Mouse (Mus musculus): ENCODE measurements around the gene Ipo13.

Ipo13 gene

DNA sequence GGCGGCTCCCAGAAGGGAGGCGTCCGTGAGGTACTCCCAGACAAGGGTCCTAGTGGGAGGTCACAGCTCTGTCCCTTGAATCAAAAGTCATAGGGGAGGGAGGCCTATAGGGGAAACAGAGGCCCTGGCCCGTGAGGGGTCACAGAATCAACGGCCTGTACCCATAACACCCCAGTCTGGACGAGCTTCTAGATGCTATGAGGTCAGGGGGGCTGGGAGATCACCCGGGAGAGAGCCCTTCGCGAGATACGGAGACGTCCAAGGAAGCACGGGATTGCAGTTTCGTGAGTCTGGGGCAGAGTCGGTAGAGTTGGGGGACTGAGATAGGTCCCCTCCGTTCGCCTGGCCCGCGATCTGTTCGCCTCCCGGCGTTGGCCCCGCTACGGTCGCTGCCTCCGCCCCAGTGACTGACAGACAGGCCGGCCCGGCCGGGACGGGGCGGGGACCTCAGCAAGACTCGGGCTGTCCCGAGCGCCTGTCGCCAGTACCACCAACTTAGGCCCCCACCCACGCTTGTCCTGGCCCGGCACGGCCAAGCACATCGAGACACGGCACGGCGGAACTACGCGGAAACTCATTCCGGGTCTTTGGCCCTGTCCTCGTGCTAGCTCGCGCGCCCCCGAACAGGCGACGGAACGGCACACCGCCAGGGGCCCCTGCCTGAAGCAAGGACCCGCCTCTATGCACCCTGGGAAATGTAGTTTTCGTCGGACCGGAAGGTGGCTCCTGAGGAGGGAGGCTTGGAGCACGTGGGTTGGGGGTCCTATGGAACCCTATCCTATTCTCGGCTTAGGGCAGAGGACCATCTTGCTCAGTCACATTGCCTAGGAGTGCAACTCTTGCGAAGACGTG is at the start of gene Ipo13:
Ipo13 (minus strand) TSS at position 409 of the 852 bp plus-strand sequence.
- peak; percentile 85 for DNase-seq (ENCODE audit: low read depth, low spot score)

DNA sequence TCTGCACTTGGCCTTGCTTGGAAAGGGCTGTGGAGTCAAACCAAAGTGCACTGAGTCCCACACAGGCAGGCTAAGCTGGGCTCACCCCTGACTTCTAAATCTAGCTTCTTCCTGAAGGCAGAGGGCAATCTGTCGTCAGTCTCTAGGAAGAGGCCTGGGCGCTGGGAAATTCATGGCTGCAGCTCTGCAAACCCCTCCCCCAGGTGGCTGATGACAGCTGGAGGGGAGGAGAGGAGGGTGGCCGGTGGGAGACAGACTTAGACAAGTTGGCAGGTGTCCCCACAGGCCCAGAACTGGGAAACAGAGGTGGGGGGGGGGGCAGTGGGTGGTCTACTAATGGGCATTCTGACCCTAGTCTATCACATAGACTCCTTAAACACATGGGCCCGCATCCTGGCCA is 42.7 kb upstream of the Ipo13 start:
- no peak for DNase-seq (ENCODE audit: low read depth, low spot score)

DNA sequence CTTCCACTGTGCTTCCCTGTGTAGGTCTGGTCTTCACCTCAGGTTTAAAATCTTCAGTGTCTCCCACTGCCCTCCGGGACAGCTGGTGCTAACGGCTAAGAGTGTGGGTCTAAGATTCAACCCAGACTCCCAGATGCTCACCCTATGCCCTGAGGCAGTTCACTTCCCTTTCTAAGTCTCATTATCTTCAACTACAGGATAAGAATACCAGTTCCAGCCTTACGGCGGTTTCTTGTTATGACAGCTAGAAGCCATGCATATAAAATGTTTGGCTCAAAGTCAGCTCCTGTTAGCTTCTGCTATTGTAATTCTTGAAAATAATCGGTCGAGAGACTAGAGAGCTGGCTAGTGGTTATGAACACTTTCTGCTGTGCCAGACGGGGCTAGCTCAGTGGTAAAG is 32.7 kb upstream of the Ipo13 start:
- no peak for DNase-seq (ENCODE audit: low read depth, low spot score)

DNA sequence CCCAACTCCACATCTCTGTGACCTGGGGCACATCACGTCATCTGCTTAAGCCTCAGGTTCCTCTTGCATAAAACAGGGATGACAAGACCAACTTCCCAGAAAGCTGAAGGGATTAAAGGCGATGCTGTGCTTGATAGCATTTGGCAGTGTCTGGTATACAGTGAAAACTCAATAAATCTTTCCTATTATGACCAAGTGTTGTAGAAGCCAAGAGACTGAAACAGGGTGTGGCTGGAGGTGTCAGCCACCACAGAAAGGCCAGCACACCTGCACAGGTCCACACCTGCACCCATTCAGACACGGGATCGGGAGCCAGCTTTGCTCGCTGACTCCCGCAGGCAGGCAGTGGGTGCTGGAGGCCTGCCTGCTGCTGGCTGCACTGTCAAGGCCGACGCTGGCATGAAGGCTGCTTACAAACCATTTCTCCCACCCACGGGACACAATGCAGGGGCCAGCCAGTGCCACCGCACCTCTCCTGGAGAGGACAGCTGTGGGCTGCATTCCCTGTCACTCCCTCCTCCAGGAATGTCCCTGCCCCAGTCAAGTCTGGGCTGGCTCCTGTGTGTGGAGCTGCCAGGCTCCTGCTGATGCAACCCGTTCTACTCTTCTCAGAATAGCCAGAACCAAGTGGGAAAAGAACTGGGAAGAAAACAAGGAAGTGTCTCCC is 32.0 kb upstream of the Ipo13 start:
- DNase-seq (ENCODE audit: low read depth, low spot score), result no peak

DNA sequence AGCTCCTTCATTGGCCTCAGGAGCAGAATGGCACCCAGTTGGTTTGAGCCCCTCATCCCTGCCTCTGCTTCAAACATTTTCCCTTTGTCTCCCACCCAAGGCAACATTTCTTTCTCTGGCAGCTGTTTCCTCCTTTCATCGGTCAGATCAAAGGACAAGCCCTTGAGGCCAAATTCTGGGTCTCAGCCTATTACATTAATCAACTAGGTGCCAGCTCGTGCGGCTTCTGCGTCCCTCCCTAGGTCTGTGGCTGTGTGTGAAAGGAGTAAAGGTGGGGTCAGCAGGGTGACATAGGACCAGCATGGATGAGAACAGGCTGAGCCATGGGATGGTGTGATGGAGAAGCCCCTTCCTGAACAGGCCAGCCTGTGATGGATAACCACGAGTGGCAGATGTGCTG is 28.5 kb upstream of the Ipo13 start:
- DNase-seq (ENCODE audit: low read depth, low spot score), result no peak

DNA sequence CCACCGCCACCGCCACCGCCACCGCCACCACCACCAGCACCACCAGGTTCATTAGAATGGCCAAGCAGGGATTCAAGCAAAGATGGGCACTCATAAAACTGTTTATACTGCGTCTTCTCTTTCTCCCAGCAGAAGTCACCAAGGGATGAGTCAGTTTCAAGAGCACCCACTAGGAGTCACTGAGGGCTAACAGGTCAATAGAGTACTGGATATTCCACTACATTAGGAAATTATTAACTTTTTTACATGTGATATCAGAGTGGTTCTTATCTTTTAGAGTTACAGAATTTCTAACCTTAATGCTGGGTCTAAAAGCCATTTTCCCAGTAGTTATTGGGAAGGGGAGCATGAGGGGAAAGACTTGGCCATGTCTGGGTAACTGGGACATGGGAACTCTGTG is 22.2 kb upstream of the Ipo13 start:
- DNase-seq (ENCODE audit: low read depth, low spot score), result no peak

DNA sequence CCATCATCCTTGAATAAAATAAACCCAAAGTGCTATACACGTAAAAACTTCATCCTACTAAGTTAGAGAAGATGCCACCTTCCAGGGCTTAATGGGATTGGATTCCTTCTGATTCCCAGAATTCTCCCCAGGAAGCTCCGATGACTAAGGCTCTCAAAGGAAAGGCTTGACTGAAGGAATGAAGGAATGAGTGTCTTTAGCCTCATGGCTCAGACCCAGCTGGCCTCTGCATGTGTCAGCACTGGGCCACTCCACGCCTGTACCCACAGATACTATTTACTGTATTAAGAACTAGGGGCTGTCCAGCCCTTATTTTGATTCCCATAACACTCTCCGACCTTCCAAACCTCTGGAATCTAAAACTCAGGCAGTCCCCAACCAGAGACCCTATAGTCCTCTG is 19.3 kb upstream of the Ipo13 start:
- DNase-seq (ENCODE audit: low read depth, low spot score), result no peak

DNA sequence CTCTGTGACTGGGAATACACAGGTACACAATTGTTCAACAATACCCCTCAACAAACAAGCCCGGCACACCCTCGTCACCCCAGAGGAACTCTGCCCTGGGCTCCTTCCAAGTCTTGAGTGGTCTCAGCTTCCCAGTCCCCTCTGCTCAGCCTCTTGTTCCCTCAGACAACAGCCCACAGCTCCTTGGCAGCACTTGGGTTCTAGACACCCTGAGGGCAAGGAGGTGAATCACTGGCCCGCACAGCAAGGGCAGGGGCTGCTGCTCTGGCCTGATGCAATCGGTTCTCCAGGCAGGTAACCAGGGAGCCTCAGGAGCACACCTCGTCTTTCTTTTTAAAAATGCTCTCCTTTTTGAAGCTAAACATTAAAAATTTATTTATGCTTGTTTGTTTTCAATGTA is 18.4 kb upstream of the Ipo13 start:
- no peak for DNase-seq (ENCODE audit: low read depth, low spot score)

DNA sequence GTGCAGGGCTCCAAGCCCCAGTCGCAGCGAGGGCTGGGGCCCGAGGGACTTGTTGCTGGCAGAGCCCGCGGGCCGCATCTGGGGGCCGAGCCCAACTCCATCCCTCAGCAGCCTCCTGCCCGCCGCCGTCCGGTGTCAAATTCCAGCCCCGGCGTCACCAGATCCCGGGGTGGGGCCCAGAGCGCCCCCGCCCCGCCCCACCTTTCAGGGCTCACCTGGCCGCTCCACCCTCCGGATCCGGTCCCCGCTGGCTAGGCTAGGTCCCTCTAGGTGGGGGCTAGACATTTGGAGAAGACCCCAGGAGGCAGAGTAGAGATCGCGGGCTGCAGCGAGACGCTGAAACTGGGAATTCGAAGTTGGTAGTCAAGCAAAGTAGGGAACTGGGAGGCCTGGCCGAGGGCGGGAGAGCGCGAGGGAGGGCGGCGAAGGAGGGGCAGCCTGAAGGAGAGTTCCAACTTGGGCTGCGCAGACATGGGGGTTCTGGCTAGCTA is 14.6 kb upstream of the Ipo13 start, which contains the start of gene Artn:
Artn (minus strand) TSS at position 373 of the 491 bp plus-strand sequence.
- no peak for DNase-seq (ENCODE audit: low read depth, low spot score)

DNA sequence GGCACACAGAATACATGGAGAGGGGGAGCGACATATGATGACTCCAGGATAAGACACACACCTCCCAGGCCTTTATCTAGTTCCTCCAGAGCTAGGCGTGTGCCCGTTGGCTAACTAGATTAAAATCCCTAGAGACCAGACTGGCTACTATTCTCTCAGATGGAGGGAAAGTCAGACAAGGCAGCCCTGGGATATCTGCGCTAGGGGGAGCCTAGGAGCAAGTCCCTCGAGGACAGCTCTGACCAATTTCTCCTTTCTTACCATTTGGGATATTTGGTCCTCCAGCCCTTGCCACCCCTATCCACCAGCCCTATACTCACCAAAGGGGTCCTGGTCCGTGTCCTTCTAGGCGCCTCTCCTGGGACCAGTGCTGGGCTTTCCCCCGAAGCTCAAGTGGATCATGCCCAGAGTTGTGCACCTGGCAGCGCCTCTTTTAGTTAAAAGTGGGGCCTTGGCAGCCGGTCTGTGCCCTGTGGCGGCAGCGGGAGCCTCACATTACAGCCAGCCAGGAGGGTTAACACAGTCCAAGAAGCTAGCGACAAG is 14.0 kb upstream of the Ipo13 start:
- DNase-seq (ENCODE audit: low read depth, low spot score), result no peak

DNA sequence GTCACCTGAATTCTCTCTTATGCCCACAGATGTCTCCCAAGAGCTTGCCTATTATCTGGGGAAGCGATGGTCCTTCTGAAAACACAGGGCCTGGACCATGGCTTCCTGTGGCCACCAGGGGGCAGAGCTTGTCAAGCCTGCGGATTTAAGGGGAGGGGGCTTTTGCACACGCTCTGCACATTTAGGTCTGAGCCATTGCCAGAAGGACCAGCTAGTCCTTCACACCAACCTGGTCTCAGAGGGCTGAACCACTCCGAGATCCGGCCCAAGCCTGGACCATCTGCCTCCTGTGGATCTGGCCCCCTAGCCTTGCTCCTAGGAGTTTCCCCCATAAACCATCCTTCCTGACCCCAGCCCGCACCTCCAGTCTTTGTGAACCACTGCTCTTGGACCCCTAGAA is 13.4 kb upstream of the Ipo13 start:
- no peak for DNase-seq (ENCODE audit: low read depth, low spot score)

DNA sequence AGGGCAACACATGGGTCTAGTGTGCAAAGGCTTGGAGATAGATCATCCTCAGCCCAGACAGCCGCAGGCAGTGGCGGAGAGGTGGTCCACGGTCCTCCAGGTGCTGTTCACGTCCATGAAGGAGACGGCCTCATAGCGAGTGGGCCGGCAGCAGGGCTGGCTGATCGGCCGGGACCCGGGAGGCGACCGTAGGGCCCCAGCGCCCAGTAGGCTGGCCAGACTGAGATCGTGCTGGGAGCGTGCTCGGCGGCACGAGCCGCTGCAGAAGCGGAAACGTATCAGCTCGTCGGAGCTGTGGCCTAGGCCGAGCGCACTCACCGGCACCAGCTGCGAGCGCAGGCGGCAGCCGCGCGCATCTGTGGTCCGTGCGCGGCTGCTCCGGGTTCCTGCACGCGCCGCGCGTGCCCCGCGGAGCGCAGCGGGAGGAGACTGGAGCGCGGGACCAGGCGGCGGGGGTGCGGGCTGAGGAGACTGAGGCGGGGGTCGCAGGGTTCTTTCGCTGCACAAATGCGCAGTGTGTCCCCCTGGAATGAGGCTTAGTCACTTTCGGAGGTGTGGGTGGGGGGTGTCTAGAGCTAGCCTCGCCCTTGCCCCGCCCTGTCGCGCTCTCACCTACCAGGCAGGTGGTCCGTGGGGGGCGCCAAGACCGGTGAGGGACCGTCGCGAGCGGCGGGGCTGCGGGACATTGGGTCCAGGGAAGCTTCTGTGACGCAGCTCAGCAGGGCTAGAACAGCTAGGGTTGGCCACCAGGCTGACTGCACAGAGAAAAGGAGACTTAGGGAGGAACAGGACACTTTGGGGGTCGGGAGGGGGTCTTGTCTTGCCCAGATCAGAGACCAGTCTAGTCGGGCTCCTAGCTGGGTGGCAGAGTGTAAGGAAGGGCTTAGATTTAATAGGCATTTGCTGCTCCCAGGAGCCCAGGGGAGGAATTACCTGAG is 12.0 kb upstream of the Ipo13 start:
- DNase-seq (ENCODE audit: low read depth, low spot score), result no peak

DNA sequence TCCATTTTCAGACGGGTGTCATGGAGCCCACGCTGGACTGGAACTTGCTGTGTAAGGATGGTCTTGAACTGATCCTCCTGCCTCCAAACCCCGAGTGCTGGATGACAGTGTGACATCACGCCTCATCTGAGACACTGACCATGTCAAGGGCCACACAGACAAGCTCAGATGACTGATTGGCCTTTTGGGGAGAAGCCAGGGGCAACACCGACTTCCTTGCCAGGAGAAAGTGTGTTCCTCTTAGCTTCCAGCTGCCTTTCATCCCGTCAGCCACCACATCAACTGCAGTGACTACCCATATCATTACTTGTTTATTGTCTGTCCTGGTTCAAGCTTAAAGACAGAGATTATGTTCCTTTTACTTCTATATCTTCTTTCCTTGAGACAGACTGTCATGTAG is 10.1 kb upstream of the Ipo13 start:
- DNase-seq (ENCODE audit: low read depth, low spot score), result no peak

DNA sequence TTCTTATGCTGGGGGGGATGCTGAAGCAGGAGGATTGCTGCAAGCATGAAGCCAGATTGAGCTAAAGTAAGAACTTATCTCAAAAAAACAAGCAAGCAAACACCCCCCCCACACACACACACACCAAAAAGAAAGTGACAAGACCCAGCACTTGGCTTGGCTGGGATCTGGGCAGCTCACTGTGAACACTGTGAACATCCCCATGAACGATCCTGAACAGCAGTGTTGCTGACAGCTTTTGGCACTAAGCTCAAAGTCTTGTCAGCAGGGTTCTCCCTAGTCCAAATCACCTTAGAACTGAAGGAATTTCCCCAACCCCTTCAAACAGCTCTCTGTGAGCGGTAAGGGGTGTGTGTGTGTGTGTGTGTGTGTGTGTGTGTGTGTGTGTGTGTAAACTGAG is 8.7 kb upstream of the Ipo13 start:
- no peak for DNase-seq (ENCODE audit: low read depth, low spot score)

DNA sequence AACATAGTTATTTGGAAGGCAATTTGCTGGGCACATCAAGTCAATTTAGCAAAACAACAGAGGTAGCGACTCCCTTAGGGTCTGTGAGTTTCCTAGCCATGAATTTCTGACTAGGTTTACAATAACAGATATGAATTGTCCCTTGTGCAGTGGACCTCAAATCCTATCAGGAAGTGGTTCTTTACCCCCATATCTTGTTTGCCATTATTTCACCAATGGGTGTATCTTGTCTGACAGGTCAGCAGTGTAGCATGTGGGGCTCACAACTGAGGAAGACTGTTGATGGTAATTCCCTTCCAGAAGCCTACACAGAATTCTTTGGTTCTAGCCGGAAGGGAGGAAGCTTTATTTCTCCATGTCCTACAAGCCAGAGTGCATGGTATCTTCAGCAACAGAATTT is 6.6 kb upstream of the Ipo13 start:
- no peak for DNase-seq (ENCODE audit: low read depth, low spot score)

DNA sequence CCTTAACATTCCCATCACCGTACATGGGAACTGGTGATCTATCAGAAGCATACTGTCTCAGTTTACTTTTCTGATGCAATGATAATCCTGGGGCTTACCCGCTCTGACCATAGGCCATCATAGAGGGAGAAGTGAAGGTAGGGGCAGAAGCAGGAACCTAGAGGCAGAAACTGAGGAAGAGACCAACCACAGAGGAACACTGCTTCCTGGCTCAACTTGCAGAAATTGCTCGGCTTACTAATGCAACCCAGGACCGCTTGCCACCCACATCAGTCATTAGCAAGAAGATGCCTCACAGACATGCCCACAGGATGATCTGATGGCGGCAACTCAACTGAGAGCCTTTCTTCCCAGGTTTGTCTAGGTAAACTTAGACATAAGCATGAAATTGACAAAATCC is 4.0 kb upstream of the Ipo13 start:
- DNase-seq (ENCODE audit: low read depth, low spot score), result no peak

DNA sequence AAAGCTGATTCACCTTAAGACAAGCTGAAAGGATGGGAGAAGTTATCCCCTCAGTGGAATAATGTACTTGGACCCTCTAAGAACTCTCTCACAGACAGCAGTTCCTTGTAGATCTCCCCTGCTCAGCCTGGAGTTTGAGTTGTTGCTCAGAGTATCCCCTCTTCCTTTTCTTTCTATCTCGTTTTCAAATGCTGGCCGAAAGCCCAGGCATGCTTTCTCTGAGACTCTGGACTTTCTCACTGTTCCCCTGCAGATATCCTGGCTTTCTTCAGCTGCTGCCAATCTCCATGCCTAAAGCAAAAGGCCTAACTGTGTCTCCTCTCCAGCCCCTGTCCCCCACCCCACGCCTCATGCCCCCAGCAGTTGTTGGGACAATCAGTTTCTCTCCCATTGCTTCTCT is 3.5 kb upstream of the Ipo13 start:
- DNase-seq (ENCODE audit: low read depth, low spot score), result no peak

DNA sequence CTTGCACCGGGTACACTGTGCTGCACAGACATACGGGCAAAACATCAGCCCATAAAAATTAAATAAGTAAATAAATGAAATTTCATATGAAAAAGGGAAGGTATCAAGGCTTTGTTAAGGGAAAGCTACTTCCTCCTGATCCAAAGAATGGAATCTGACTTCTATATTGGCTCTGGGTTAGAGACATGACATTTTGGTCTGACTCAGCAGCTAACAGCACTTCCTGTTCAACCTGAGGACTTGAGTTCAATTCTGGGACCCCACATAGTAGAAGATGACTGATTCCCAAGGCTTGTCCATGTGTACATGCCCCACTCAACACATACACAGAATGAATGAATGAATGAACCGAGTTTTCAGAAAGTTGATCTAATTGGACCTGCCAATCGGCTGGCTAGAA is 3.0 kb upstream of the Ipo13 start:
- no peak for DNase-seq (ENCODE audit: low read depth, low spot score)

DNA sequence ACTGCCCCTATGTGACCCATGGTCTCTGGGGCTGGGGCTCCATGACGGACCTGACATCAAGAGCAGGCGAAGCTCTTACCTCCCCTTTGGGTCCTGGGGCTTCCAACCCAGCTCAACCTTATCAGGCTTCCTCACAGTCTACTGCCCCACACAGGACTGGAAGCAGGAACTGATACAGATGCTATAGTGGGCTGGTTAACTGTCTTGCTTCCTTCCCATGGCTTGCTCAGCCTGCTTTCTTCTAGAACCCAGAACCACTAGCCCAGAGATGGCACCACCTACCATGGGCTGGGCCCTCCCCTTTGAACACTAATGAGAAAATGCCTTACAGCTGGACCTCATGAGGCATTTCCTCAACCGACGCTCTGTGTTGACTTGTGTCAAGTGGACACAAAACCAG is 2.6 kb upstream of the Ipo13 start:
- DNase-seq (ENCODE audit: low read depth, low spot score), result no peak

DNA sequence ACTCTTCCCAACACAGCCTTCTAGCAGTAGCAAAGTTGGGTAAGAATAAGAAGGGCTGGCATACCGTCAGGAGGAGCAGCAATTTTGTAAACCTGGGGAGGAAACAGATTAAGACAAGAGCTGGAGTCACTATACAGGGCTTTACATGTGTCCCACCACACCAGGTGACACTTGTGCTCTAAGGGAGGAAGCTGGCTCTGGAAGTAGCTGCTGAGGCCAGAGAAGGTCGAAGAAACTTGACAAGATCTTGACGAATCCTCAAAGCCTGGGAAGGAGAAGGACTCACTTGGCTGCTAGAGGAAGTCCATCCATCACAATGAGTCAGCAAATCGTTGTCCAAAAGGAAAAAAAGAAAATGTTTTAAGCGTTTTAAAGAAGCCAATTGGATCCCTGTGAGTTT is 1.6 kb upstream of the Ipo13 start:
- no peak for DNase-seq (ENCODE audit: low read depth, low spot score)

DNA sequence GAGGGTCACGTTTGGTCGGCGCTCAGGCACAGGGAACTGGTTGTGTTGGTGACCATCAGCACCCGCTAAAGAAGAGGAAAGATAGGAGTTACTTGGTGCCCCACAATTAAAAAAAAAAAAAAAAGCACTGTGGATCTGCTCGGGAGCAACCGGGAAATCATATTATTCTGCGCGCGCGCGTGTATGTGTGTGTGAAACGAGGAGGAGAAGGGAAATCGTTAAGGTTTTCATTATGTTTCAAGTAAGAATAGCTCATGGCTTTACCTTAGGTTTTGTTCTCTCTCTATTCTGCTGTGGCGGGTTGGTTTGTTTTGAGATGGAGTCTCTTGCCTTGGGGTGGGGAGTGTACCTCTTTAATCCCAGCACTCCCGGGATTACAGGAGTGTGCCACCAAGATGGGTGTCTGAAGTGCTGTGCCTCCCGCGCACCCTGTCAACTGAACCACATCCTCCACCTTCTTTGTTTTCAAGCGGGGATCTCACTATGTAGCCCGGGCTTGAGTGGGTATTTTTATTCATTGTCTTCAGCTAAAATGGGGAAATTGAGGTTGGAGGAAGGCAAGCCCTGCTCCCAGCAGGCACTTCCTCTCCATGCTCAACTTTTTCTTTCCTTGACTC is 798 bp upstream of the Ipo13 start:
- no peak for DNase-seq (ENCODE audit: low read depth, low spot score)
